Mouse (Mus musculus) limb, embryonic 14.5 days (tissue): ENCODE data around the gene Sgip1. TPM values are rescaled to one million over a fixed set of nuclear protein-coding genes. Genes with fewer than 3 reads are reported as not detected.

ENCODE experiments used
- ATAC-seq: fragments of 200-750 bp; cut with Nextera tagmentation; 2 replicates; pipeline ENCODE4 v1.8.0; 2017; ENCODE audit warnings: low read depth, moderate number of reproducible peaks, moderate TSS enrichment; ENCODE audit not compliant: low FRiP score
- DNase-seq: peaks from one replicate; pipeline ENCODE4 v3.0.0-alpha.2; 2015; ENCODE audit warnings: low spot score
- H3K27ac ChIP-seq: fragments of 300-500 bp; sonication (generic); replicated peaks from 2 replicates; pipeline ENCODE4 v1.5.1; 2014; ENCODE audit warnings: low read depth, mild to moderate bottlenecking, low read length, moderate library complexity, mixed read lengths
- H3K27me3 ChIP-seq: fragments of 300-500 bp; sonication (generic); 2 replicates; pipeline ENCODE4 v1.6.1; 2014; ENCODE audit warnings: low read length, mixed read lengths; ENCODE audit not compliant: control insufficient read depth, insufficient read depth
- H3K36me3 ChIP-seq: fragments of 300-500 bp; sonication (generic); 2 replicates; pipeline ENCODE4 v1.6.1; 2014; ENCODE audit warnings: mild to moderate bottlenecking, low read length, moderate library complexity, mixed read lengths; ENCODE audit not compliant: control insufficient read depth, insufficient read depth
- H3K4me1 ChIP-seq: fragments of 300-500 bp; sonication (generic); 2 replicates; pipeline ENCODE4 v1.6.1; 2014; ENCODE audit warnings: antibody characterized with exemption, low read length, mixed read lengths; ENCODE audit not compliant: control insufficient read depth, insufficient read depth
- H3K4me2 ChIP-seq: fragments of 300-500 bp; sonication (generic); replicated peaks from 2 replicates; pipeline ENCODE4 v1.6.1; 2014; ENCODE audit warnings: low read depth, mild to moderate bottlenecking, low read length, moderate library complexity; ENCODE audit not compliant: severe bottlenecking
- H3K4me3 ChIP-seq: fragments of 300-500 bp; sonication (generic); replicated peaks from 2 replicates; pipeline ENCODE4 v1.5.1; 2014; ENCODE audit warnings: low read length
- H3K9ac ChIP-seq: fragments of 300-500 bp; sonication (generic); 2 replicates; pipeline ENCODE4 v1.6.1; 2014; ENCODE audit warnings: mild to moderate bottlenecking, low read depth, low read length, moderate library complexity; ENCODE audit not compliant: severe bottlenecking
- H3K9me3 ChIP-seq: fragments of 300-500 bp; sonication (generic); 2 replicates; pipeline ENCODE4 v1.6.1; 2016; ENCODE audit warnings: low read length; ENCODE audit not compliant: control insufficient read depth
- POLR2A ChIP-seq: fragments of 200-500 bp; IDR thresholded peaks from 2 replicates; pipeline ENCODE4 v1.8.0; 2012; ENCODE audit warnings: inconsistent platforms, mild to moderate bottlenecking, moderate library complexity, borderline replicate concordance; ENCODE audit not compliant: insufficient read depth, insufficient read length; ENCODE audit errors: extremely low read depth
- WGBS: fragments of 180-500 bp; shearing (Covaris S2); extraction: QIAGEN DNeasy Blood & Tissue Kit; methylation state at CpG from one replicate; pipeline ENCODE4 v1.1.7; 2014; 5-methylcytosine and 5-hydroxymethylcytosine counted together
- polyA plus RNA-seq, 2 experiments: library from polyadenylated mRNA; depleted of rRNA in 1 of 2; stranded (reverse) in 1 of 2; unstranded in 1 of 2; fragments of >200 nt; fragmentation: Nextera tagmentation in 1 of 2; extraction: Ambion mirVana in 1 of 2; gene quantifications; 2 replicates each; pipeline versions ENCODE4 v1.2.1 to v1.2.3; 2012 to 2014

Sgip1 gene
- polyA plus RNA-seq, 2 experiments: 3.6 to 4.6 TPM

DNA sequence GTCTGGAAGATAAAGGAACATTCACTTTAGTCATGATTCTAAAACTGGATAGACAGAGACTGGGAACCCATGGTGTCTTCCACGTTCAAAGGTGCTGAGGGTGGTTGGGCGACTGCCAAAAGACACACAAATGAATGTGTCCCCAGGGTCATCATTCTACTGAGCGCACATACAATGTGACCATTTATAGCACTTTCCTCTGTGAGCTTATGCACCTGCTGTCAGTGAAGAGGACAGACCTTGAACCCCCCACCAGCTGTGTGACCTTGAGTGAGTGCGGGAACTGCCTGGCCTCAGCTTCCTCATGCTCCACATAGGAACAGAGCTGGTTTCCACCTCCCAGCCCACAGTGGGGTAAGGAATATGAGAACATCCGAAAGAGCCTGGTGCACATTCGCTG is 28.8 kb downstream of the Sgip1 start:
- Histone ChIP-seq H3K4me1 (no peaks in the 10 kb centered on the region), H3K27ac (no peak overlapping the region), H3K27me3 (no peaks in the 10 kb centered on the region), H3K4me2 (no peak overlapping the region), H3K36me3 (no peaks in the 10 kb centered on the region), H3K9me3 (no peaks in the 10 kb centered on the region), H3K4me3 (no peak overlapping the region), H3K9ac (no peak overlapping the region)
- TF ChIP-seq POLR2A: no peak
- DNase-seq (no peak), ATAC-seq (no peak)
- 90% methylated on average over 6 of the region's 6 CpGs for WGBS

DNA sequence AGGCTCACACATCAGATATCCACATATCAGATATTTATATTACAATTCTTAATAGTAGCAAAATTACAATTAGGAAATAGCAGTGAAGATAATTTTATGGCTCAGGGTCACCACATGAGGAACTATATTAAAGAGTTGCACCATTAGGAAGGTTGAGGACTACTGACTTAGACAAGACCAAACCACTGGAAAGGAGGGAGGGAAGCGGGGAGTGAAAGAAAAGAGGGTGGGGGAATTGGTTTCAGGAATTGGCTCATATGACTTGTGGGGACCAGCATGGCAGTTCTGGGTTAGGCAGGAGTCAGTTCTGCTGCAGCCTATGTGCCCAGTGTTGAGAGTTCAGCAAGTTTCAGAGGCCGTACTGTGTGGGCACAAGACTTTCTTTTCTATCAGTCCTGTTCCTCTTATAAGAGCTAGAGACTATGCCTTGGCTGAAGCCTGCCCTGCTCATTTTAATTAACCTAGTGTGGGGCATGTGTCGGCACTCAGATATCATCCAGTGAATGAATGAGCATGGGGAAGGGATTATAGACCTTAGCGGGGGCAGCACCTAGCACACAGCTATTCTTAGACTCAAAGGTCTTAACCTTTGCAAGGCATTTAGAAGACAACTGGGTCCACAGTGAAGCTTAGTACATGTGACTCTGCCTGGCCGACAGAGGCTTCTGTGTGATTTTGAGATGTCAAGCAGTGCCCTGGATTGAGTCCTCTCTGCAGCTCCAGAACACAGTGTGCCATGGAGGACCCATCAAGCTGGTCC is 30.7 kb downstream of the Sgip1 start:
- 71% methylated on average over 5 of the region's 5 CpGs for WGBS
- no peak overlapping the region for H3K4me3 ChIP-seq
- no peak overlapping the region for H3K4me2 ChIP-seq
- DNase-seq (no peak), ATAC-seq (no peak)
- no peaks in the 10 kb centered on the region for H3K9me3 ChIP-seq
- no peak overlapping the region for H3K27ac ChIP-seq
- no peak overlapping the region for H3K9ac ChIP-seq
- no peaks in the 10 kb centered on the region for H3K27me3 ChIP-seq
- TF ChIP-seq POLR2A: no peak
- H3K4me1 ChIP-seq: 0 out of 2 replicates have a peak, but pooled peaks cover 2% of the 10 kb centered on the region
- H3K36me3 ChIP-seq: no peaks in the 10 kb centered on the region

DNA sequence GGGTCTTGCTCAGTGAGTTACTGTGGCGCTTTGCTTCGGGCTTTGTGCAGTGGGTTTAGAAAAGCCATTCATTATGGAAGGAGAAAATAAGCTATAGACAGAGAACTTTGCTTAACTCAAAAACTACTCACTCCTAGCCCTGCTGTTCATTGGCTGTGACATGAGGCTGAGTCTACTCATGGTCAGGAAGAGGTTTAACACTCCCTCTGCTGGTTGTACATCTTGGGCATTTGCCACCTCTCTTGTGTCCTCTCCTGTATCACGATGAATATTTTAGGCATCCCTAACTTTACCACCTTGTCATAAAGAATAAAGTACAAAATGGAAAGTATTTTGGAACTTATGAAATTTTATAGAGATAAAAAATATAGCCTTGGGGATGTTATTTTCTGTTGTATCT is 32.1 kb downstream of the Sgip1 start:
- no peak for TF ChIP-seq POLR2A
- no peak overlapping the region for H3K9ac ChIP-seq
- H3K36me3 ChIP-seq: no peaks in the 10 kb centered on the region
- no peak for DNase-seq
- H3K27me3 ChIP-seq: no peaks in the 10 kb centered on the region
- no peak for ATAC-seq
- H3K4me3 ChIP-seq: no peak overlapping the region
- whole genome bisulfite sequencing: 92% methylated on average over 3 of the region's 3 CpGs
- H3K4me1 ChIP-seq: 0 out of 2 replicates have a peak, but pooled peaks cover 2% of the 10 kb centered on the region
- H3K9me3 ChIP-seq: no peaks in the 10 kb centered on the region
- H3K27ac ChIP-seq: no peak overlapping the region
- H3K4me2 ChIP-seq: no peak overlapping the region

DNA sequence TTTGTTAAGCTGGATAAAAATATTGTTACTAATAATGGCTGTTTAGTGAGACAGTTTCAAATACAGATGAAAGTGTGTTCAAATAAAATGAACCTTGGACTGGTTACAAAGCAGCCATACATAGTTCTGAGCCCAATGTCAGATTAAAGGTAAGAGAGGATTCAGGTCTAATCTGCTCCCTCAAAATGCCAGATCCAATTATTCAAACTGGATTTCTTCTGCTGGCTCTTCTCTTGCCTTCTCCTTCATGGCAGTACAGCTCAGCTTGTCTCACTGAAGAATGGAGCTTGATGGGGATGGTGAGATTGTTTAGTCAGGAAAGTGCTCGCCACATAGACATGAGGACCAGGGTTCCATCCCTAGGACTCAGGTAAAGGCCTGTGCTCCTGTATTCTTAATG is 32.7 kb downstream of the Sgip1 start:
- no peaks in the 10 kb centered on the region for H3K36me3 ChIP-seq
- H3K4me2 ChIP-seq: no peak overlapping the region
- 86% methylated on average over 1 of the region's 1 CpGs for WGBS
- TF ChIP-seq POLR2A: no peak
- H3K9me3 ChIP-seq: no peaks in the 10 kb centered on the region
- 0 out of 2 replicates have a peak, but pooled peaks cover 2% of the 10 kb centered on the region for H3K4me1 ChIP-seq
- DNase-seq (no peak), ATAC-seq (no peak)
- H3K27me3 ChIP-seq: no peaks in the 10 kb centered on the region
- H3K27ac ChIP-seq: no peak overlapping the region
- no peak overlapping the region for H3K9ac ChIP-seq
- H3K4me3 ChIP-seq: no peak overlapping the region

DNA sequence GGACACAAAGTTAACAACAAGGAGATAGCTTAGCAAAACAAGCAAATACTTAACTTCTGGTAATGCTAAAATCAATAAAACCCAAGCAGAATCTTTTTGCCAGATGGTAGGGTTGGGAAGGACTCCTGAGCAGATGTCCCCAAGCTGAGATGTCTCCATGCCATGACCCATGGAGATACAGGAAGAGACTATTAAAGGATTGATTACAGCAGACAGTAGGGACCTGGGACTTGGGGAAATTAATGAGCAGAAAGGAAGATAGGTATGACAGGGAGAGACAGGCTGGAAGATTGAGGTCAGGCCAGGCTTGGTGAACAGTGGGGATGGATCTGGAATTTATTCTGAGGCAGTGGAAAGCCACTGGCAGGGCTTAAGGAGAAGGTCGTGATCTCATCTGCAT is 33.5 kb downstream of the Sgip1 start:
- no peak overlapping the region for H3K9ac ChIP-seq
- H3K4me3 ChIP-seq: no peak overlapping the region
- H3K27me3 ChIP-seq: no peaks in the 10 kb centered on the region
- 0 out of 2 replicates have a peak, but pooled peaks cover 2% of the 10 kb centered on the region for H3K4me1 ChIP-seq
- H3K36me3 ChIP-seq: no peaks in the 10 kb centered on the region
- WGBS: 0% methylated on average over 1 of the region's 1 CpGs
- no peak overlapping the region for H3K27ac ChIP-seq
- ATAC-seq (no peak), DNase-seq (no peak)
- H3K4me2 ChIP-seq: no peak overlapping the region
- H3K9me3 ChIP-seq: no peaks in the 10 kb centered on the region
- no peak for TF ChIP-seq POLR2A
